Mouse (Mus musculus) kidney, adult 8-10 months (tissue): ENCODE data around the gene Mrpl52.

ENCODE experiments used
- DNase-seq, 2 experiments: peaks; one replicate each; pipeline ENCODE4 v3.0.0; 2022

Mrpl52 gene

GRCm38 (mm10) chr14:54433941-54434531 is 7.3 kb downstream of the Mrpl52 start:
- DNase-seq, result no peak

DNA sequence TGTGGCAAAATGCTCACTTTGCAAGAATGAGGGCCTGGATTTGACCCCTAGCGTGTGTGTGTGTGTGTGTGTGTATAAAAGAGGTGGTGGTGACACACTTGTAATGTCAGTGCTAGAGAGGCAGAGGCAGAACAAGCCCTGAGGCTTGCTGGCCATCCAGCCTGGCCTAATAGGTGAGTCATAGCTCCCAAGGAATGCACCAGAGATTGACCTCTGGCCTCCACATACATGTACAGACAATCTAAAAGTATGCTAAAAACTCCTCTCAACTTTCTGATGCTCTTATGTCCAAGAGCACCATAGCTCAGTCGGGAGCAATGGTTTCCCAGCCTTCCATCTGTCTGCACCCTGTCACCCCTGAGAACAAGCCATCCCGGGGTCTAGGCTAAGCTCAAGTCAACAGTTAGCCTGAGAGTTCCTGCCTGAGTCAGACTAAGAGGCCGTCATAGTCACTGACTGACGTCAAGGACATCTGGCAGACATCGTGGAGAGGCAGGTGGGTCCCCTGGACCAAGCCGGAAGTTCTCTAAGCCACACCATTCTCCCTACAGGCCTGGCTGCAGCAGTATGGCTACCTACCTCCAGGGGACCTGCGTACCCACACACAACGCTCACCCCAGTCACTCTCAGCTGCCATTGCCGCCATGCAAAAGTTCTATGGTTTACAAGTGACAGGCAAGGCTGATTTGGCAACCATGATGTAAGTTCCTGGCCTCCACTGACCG is 8.6 kb downstream of the Mrpl52 start:
- DNase-seq, result no peak

DNA sequence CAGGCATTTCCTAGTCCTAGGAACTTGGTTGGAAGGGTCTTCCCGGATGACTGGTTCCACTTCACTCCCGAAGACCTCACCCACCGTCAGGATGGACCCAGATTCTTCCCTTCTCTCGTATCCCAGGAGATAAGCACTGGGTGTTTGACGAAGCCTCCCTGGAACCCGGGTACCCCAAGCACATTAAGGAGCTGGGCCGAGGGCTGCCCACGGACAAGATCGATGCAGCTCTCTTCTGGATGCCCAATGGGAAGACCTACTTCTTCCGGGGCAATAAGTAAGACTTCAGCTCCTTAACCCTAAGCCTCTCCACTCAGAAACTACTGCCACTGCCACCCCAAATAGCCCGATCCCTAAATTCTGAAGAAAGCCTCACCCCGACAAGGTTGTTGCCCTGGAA is 12.4 kb downstream of the Mrpl52 start:
- no peak for DNase-seq

DNA sequence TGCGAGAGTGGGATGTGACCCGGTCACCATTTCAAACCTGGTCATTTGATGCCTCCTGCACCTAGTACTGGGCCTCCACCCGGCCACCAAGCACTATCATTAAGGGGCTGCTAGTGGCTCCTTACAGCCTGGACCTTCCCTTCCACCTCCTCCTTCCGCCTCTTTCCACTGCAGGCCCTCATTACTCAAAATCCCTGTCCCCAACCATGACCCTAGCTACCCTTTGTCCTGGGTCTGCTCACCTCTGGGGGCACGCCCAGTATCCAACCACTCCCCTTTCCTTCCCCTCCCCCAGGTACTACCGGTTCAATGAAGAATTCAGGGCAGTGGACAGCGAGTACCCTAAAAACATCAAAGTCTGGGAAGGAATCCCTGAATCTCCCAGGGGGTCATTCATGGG is 12.9 kb downstream of the Mrpl52 start:
- no peak for DNase-seq

DNA sequence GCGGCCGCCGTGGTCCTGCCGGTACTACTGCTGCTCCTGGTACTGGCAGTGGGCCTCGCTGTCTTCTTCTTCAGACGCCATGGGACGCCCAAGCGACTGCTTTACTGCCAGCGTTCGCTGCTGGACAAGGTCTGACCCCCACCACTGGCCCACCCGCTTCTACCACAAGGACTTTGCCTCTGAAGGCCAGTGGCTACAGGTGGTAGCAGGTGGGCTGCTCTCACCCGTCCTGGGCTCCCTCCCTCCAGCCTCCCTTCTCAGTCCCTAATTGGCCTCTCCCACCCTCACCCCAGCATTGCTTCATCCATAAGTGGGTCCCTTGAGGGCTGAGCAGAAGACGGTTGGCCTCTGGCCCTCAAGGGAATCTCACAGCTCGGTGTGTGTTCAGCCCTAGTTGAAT is 13.8 kb downstream of the Mrpl52 start:
- no peak for DNase-seq

- DNase-seq, result no peak
Observed at GRCm38 (mm10) chr14:54441365-54441764, 14.7 kb downstream of the Mrpl52 start.

DNA sequence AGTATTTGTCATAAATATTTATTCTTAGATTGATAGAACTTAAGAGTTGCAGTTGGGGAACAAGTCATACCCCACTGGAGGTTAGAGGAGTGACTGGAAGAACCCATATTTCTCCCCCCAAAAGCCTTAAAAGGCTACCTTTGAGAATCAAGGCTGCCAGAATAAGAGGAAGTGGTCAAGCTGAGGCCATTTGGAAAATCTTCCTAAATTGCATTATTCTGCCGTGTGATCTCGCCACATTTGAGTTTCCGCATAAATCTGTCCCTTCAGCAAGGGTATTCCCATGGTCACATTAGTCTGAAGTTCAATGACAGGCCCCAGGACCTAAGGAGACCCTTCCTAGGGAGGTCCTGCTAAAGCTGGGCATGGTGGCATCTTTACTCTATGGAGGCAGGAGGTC is 15.8 kb downstream of the Mrpl52 start:
- DNase-seq, result no peak

- DNase-seq, result no peak
Observed at GRCm38 (mm10) chr14:54443196-54443595, 16.5 kb downstream of the Mrpl52 start.

GRCm38 (mm10) chr14:54443712-54444618 is 17.3 kb downstream of the Mrpl52 start:
- no peak for DNase-seq

- no peak for DNase-seq
Observed at GRCm38 (mm10) chr14:54445476-54445875, 18.8 kb downstream of the Mrpl52 start.

- no peak for DNase-seq
Observed at GRCm38 (mm10) chr14:54453566-54453965, 26.9 kb downstream of the Mrpl52 start.

- no peak for DNase-seq
Observed at GRCm38 (mm10) chr14:54454669-54455528, 28.2 kb downstream of the Mrpl52 start.

DNA sequence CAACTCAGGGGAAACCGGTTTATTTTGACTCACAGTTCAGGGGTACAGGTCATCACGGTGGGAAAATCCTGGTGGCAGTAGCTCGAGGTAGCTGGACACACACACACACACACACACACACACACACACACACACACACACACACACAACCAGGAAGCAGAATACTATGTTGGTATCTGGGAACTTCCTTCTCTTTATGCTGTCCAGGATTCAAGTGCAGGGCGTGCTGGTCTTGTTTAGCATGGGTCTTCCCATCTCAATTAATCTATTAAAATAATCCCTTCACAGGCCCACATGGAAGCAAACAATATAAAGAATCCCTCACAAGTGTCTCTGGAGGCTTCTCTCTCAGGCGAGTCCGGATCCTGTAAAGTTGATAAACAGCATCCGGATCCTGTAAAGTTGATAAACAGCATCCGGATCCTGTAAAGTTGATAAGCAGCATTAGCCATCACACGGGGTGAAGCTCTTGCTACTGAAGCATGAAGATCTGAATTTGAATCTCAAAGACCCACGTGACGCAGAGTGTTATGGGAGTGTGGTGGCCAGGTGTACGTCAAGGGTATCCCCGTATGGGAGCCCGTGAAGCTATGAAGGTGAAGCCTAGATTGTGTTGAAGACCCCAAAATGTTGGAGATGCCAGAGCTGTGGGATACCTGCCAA is 31.3 kb downstream of the Mrpl52 start:
- no peak for DNase-seq

DNA sequence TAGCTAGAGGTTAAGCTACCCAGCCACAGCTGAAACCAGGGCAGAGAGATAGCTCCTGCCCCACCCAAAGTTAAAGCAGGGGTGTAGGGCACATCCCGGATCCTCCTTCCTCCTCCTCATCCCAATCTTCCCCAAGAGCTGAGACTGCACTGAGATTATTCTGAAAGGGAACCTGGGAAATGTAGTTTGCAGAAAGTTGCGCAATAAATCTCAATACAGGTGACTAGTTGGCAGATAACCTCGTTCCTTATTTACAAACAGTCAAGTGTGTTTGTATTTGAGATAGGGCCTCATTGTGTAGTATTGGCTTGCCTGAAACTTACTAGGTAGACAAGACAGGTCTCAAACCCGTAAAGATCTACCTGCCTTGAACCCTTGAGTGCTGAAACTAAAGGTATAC is 35.4 kb downstream of the Mrpl52 start:
- no peak for DNase-seq

DNA sequence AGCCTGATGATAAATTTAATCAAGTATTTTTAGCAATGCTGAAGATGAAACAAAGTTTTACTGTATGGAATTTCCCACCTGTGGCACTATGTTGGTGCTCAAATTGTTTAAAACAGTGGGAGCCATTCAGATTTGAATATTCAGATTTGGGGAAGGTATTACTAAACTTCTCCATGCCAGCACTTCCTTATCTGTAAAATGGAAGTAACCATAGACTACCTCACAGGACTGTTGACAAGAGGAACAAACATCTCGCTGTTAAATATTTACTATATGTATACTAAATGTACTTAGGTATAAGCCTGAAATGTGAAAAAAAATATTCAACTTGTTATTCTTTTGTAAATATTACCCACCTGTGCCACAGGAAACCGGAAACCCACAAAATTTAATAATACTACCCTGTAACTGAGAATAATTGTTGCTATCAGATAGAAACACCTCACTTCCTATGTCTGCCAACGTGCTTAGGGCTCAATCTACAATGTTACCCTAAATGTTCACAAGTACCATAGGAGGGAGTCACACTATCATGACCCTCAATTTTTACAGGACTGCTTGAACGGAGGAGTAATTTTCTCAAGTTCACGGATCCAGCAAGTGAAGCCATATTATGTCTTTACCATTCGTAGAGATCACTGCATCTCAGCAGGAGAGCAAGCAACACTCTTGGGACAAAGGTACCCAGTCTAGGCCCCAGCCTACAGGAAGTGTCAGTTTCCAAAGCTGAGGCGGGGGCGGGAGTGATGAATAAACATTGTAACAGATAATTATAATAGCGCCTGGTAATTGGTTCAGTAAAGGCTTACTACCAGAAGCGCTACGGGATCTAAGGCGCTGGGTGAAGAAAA is 36.6 kb downstream of the Mrpl52 start:
- no peak for DNase-seq

DNA sequence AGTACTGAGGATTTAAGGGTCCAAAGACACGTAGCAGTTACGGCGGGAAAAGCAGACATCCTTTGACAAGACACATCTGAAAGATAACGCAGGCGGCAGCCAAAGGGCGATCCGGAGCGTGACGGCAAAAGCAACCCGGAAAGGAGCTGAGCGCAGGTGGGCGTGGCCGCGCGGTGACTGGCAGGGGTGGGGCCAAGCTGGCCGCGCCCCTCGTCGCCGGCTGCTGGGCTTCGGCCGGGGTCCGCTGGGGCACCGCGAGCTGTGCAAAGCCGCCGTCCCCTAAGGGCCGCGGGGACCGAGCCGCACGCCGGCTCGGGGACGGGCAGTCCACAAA is 37.2 kb downstream of the Mrpl52 start, which contains the start of gene Lrp10:
TSS of gene Lrp10 (plus strand) at position 179 of the 334 bp plus-strand sequence.
- peak; percentile 84 to 89 for DNase-seq

DNA sequence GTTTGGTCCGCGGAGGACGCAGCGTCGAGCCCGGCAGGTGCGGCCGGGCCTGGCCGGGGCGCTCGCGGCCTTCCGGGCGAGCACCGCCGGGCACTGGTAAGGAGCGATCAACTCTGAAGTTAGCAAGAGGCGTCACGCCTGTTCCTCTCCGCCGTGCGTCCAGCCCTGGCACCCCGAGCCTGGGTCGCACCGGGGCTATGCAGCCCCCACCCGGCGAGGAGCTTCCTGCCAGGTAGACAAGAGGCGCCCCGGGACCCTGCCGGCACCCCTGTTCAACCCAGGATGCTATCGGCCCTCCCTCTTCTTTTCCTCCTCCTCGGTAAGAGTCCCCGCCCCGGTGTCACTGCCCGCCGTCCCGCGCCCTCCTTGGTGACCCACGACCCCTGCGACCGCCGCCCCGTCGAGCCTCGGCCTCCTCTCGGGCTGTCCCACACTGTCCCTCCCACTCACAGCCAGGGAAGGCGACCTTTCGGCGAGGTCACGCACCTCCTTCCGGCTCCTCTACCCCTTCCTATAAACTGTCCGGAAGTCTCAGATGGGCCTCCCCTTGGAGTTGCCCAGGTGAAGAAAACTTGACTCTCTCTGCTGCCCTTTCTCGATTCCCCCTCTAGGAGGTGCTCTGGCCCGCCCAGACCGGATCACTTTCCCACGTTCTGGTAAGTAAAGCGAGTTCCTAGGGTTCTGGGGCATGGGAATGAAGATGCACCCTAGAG is 37.7 kb downstream of the Mrpl52 start:
- DNase-seq, result peak; percentile 84 to 90

- DNase-seq, result no peak
Observed at GRCm38 (mm10) chr14:54471467-54471866, 44.8 kb downstream of the Mrpl52 start.

GRCm38 (mm10) chr14:54472671-54473070 is 46.0 kb downstream of the Mrpl52 start:
- no peak for DNase-seq

DNA sequence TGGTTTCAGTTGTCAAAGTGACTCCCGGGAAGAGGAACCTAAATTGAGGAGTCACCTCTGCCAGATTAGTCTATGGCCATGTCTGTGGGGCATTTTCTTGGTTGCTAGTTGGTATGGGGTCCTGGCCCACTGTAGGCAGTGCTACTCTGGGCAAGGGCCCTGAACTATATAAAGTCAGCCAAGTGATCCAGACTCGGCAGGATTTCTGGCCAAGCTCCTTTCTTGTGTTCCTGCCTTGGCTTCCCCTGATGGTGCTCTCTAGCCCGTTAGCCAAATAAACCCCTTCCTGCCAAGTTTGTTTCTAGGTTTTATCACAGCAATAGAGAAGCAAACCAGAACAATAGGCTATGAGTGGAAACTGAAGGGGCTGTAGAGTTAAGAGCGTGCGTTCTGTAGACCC is 48.0 kb downstream of the Mrpl52 start:
- DNase-seq, result no peak
